Mouse (Mus musculus) brain, embryonic 14.5 days (tissue): ENCODE data around the gene U2af1l4. TPM values are rescaled to one million over a fixed set of nuclear protein-coding genes. Genes with fewer than 3 reads are reported as not detected.

Experiments used
- DNase-seq: peaks from one replicate; pipeline ENCODE4 v3.0.0-alpha.2; 2011; ENCODE audit warnings: low read depth
- CTCF ChIP-seq: fragments of 200-500 bp; IDR thresholded peaks from 2 replicates; pipeline ENCODE4 v1.5.1; 2012; ENCODE audit warnings: inconsistent platforms, mild to moderate bottlenecking, moderate library complexity, borderline replicate concordance; ENCODE audit not compliant: insufficient read depth, insufficient read length; ENCODE audit errors: extremely low read depth
- POLR2A ChIP-seq: fragments of 200-500 bp; IDR thresholded peaks from 2 replicates; pipeline ENCODE4 v1.6.1; 2012; ENCODE audit warnings: mild to moderate bottlenecking, inconsistent platforms, borderline replicate concordance; ENCODE audit not compliant: poor library complexity, insufficient read depth, insufficient read length, severe bottlenecking; ENCODE audit errors: extremely low read depth
- polyA plus RNA-seq: library from polyadenylated mRNA; depleted of rRNA; stranded (reverse); fragments of >200 nt; gene quantifications from 2 replicates; pipeline ENCODE4 v1.2.3, GENCODE M21; 2012

U2af1l4 gene
- polyA plus RNA-seq, 1 experiment = 69.3 TPM

DNA sequence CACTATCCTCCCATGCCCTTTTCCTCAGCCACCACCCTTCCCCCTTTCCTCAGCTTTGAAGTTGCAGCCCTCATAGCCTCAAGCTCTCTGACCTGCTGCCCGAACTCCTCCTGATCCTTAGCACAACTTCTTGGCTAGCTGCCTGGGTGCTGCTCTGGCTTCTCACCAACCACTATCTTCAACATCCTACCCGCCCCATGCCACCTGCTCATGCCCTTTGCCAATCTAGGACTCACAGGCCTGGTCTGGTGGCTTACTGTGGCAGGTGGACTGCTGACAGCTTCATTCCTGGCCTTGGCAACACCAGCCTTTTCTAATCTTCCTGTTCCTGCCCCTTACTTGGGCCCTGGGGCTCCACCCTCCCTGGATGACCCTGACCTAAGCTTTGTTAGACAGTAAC, 9.9 kb downstream of the U2af1l4 start:
- TF ChIP-seq POLR2A = no peak
- no peak for TF ChIP-seq CTCF
- no peak for DNase-seq

DNA sequence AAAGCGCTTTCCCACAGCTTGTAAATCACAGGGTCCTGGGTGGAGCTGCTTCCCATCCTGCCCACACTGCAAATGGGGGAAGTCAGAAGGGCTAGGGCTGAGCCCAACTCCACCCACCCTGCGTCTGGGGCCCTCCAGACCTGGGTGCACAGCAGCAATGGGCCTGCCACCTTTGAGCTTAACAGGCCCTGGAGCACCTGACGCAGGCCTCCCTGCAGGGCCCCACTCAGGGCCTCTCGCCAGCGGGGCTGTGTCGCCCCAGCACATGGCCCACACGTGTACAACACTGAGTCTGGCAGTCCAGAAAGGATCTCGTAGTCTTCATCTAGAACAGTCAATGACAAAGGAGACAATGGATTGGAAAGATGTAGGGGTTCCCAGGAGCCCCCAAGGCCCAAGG, 16.8 kb downstream of the U2af1l4 start:
- DNase-seq = no peak
- TF ChIP-seq POLR2A (no peak), CTCF (no peak)

DNA sequence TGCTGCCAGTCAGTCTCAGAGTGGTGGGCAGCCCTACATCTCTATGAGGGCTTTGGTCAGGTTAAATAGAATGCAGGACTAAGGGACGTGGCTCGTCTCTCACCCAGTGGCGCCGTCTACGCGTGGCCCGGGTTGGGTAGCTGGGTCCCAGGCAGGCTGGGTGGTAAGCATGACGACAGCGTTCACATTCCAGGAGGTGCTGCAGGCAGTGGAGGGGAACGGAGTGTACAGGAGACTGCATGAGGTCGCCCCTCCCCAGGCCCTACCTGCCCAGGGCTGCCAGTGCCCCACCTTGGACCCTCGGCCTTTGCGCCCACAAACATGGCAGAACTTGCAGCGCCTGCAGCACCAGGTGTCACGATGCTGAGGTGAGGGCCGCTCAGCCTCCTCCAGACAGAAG, 18.4 kb downstream of the U2af1l4 start:
- DNase-seq = no peak
- TF ChIP-seq POLR2A = no peak
- no peak for TF ChIP-seq CTCF

DNA sequence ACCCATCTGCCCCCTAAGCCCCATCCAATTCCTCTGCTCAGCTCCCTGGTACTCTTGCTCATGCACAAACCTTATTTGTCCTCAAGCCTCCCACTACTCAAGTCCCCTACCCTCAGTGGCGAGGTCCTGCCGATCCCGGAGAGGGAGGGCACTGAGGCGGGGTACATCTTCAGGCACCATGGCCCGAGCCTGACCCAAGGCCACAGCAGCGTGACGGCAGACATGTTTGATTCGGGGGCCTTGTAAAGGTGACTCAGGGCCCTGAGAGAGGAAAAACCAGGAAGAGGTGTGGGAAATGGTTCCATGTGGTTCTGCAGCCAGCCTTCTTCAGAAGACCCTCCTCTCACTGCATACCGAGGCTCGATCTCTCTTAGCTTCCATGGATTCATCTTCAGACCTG, 21.2 kb downstream of the U2af1l4 start:
- TF ChIP-seq POLR2A = no peak

DNA sequence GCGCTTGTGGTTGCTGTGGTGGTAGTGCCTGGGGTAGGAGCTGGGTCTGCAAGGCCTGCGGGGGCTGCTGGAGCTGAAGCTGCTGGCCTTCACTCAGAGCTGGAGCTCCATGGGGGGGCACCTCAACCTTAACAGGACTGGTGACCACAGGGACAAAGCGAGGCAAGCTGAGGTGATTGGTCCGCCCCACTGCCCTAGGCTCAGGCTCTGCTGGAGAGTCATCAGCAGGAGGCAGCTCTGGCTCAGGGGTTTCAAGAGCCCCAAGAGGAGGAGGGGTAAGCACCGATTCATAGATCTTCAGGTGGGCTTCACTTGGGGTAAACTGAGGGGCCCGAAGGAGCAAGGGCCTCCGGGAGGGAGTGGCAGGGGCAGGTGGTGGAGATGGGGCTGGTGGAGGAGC, 22.1 kb downstream of the U2af1l4 start:
- TF ChIP-seq POLR2A (no peak), CTCF (no peak)
- no peak for DNase-seq

More for the DNA sequence above, 21.2 kb downstream of the U2af1l4 start:
- DNase-seq = no peak

DNA sequence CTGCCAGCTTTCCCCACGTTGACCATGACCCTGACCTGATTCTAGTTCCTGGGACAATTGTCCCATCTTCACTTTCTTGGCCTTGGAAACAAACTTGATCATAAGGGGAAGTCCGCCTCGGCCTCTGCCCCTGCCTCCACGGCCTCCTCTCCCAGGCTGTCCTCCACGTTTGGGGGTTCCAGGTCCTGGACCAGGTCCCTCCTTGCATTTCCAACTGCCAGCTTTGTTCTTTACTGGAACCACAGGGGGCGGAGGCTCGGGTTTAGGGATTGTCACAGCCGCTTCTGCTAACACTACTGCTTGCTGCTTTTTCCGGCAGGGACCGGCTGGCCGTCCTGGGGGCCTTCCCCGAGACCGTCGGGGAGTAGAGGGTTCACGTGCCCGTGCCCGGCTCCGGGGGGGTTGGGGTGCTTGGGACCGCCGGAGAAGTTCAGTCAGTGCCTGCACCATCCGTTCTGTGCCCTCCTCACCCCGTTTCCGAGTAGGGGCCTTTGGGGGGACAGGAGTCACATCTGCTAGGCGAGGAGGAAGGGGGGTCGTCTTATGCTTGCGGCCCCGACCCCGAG, 23.4 kb downstream of the U2af1l4 start:
- TF ChIP-seq POLR2A (no peak), CTCF (no peak)
- no peak for DNase-seq

DNA sequence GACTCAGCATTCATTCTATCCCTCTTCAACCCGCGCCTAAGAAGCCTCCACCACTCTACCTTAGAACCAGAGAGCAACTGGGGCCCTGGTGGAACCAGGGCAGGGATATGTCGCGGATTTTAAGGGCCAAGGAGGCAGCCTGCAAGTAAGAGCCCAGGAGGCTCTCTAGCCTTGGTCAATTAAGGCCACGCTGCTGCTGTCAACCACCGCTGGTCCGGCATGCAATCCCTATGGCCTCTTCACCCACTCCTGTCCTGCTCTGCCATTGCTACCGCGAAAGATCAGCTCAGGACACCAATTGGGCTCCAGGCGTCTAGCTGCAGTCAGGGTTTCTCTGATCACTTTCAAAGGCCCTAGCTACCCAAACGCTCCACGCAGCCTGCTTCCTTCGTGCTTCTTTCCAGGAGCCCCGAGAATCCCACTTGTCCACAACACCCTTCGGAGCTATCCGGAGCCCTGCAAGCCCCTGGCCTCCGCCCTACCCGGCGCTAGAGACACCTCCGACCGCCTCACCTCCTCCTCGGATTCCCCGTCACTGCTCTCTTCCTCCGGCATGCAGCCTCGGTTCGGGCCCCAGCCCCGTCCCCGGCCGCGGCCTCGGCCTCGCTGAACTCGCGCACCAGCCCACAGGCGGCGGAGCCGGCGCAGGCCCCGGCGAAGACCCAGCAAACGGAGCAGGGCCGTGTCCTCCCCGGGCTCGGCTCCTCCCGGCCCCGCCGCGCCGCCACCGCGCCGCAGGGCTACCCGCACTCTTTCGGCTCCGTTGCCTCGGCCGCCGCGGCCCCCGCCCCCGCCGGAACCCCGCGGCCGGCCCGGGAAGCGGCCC, 25.0 kb downstream of the U2af1l4 start:
- DNase-seq = peak; percentile 43
- TF ChIP-seq POLR2A (no peak), CTCF (no peak)

DNA sequence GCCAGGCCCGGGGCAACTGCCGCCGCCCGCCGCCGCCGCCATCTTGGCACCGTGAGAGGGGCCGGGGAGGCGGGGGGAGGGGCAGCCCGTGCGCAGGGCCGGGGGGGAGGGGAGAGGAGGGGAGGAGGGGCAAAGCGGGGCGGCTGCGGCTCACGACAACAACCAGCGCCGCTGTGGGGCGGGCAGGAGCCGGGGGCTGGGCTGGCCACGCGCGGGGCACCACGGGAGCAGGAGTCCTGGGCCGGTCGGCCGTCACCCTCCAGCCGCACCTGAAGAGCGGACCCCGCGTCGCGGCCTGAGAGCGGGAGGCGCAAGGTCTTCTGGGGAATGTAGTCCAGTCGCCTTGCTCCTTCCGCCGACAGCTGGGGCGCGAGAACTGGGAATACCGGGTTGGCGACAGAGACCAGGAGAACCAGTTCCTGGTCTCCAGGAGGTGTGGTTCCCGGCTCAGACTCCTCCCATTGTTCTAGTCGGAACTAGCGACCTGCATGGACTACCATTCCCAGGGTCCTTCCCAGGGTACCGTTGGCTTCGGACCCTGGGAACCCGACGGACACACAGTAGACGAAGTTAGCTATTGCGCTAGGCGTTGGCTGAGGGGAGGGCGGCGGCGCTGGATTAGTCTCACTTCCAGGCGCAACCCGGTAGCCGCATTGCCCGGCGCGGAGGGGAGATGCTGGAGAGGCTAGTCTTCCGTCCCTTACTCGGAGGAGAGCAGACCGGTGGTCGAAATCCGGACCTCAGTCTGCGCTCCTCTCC, 25.8 kb downstream of the U2af1l4 start, which contains the start of gene Kmt2b:
Kmt2b (minus strand) TSS at position 51 of the 759 bp plus-strand sequence.
- peak; percentile 99 for DNase-seq
- 0 out of 2 replicates have a peak, but pooled peaks have one; percentile 50 for TF ChIP-seq POLR2A
- no peak for TF ChIP-seq CTCF

DNA sequence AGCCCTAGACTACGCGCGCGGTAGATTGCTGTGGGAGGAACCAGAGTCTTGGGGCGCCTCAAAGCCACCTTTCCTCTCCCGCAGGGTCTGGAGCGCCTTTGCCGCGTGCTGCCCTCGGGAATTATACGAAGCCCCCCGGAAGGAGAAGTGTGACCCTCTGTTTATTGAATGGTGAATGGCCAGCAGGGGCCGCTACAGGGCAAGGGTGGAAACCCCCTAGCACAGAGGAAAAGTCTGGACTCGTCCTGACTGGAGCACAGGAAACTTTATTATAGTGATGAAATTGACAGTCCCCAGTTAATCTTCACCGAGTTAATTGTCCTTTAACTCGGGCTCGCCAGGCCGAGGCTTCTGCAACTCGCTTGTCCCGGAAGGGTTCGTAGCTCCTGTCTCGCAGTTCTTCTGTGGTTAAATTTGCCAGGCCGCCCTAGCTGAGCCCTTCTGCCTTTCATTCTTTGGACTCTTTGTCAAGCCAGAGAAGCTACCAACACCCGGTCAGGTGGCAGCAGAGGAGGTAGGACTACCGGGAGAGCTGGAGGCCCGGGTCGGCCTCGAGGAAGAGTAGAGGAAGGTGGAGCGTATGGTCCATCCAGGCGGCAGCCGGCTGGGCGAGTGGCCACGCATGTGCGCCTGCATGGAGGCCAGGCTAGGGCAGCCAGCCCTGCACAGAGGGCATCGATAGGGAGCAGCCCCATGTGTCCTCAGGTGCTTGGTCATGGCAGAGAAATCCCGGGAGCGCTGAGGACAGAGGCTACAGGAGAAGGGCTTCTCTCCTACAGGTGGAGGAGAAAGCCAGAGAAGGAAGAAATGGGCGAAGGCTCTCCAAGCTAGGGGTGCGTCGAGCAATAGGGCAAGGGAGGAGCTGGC, 26.6 kb downstream of the U2af1l4 start:
- peak; percentile 90 for DNase-seq
- peak; percentile 91 for TF ChIP-seq CTCF
- TF ChIP-seq POLR2A = no peak

DNA sequence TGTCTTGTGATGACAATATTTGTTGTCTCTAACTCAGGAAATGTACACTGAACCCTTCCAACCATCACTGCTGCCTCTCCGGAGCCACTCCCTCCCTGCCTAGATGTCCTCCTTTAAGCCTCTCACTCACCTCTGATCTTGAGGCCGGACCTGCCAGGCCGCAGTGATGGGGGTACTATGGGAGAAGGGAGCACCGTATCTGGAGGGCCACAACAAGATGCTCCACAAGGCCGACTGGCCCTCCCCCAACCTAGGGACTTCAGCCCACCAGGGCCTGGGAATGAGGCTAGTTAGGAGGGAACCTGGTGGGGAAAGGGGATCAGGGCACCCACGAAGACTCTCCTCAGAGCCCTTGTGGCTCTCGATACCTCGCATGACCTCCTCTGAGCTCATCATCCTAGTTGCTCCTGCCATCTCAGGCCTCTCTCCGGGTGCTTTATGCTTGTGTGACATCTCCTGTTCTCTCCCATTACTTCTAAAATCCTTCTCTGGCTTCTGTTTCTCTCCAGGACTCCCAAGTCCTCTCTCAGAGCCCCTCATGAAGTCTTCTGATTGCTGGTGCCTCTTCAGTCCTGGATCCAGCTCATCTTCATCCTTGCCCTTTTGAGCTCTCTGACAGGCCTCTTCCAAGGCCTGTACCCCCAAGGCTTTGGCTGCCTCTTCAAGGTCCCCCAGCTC, 28.0 kb downstream of the U2af1l4 start:
- no peak for DNase-seq
- TF ChIP-seq CTCF = no peak
- no peak for TF ChIP-seq POLR2A
